21 mouse cellular contexts compared by ENCODE assay signal in genomic region chr14:101771336-101771735, GRCm38 (mm10). TPM values are rescaled to one million over a fixed set of nuclear protein-coding genes. Genes with fewer than 3 reads are reported as not detected.
DNase-seq lines count a peak whose midpoint lies in the region; ATAC-seq and TF ChIP-seq lines count a peak whose summit lies in the region.
"Had no signal": no experiment of that assay in that cellular context is flagged by ENCODE, and none has a peak within 500 bp of the region (broad histone marks: within the 10 kb centered on the region; RNA-seq: fewer than 3 reads in every experiment).

No protein-coding gene starts in this region.

- no peak overlapping the region for H3K9ac ChIP-seq in kidney, embryonic 15.5 days
- H3K9ac ChIP-seq: forebrain, postnatal 0 days; hindbrain, embryonic 13.5 days had no signal

- peak; percentile 28 for DNase-seq in kidney, adult 11 months
- peak; percentile 31 to 43 for DNase-seq in kidney, adult 8-10 months
- no peak for DNase-seq in kidney, postnatal 4 days
- DNase-seq: adrenal gland, adult 8-10 months; adrenal gland, postnatal 25 days; cerebellum, adult 18-20 months; cerebellum, adult 9-10 months; cerebellum, postnatal 14 days; forebrain, postnatal 0 days; gastrocnemius, adult 2 months; gastrocnemius, postnatal 14 days; heart, adult 11 months had no signal

- no peak for ATAC-seq in kidney, embryonic 15.5 days (replicated peaks; ENCODE audit: low FRiP score)
- ATAC-seq in cerebellum, adult (ENCODE audit: insufficient number of reproducible peaks, low FRiP score, low TSS enrichment), result no peak
- ATAC-seq: activated CD4-positive, CD25-positive, alpha-beta regulatory T cell, adult 4 months; forebrain, embryonic 14.5 days; forebrain, postnatal 0 days; hindbrain, embryonic 16.5 days had no signal

- H3K4me3 ChIP-seq in kidney, embryonic 15.5 days (replicated peaks), result no peak overlapping the region
- H3K4me3 ChIP-seq in embryonic fibroblast, embryonic 13.5 days (ENCODE audit: insufficient read depth, low read length), result no peak overlapping the region
- H3K4me3 ChIP-seq: gastrocnemius, adult 2 months; hindbrain, embryonic 13.5 days had no signal

- H3K27me3 ChIP-seq in kidney, embryonic 15.5 days, result no peaks in the 10 kb centered on the region
- H3K27me3 ChIP-seq: hindbrain, embryonic 13.5 days had no signal

- H3K9me3 ChIP-seq in kidney, embryonic 15.5 days (replicated peaks), result no peaks in the 10 kb centered on the region
- H3K9me3 ChIP-seq: hindbrain, embryonic 13.5 days had no signal

- no peak overlapping the region for H3K4me2 ChIP-seq in kidney, embryonic 15.5 days
- H3K4me2 ChIP-seq: heart, embryonic 11.5 days; hindbrain, embryonic 13.5 days had no signal

- H3K4me1 ChIP-seq in kidney, embryonic 15.5 days, result no peaks in the 10 kb centered on the region
- peaks cover 16% of the 10 kb centered on the region for H3K4me1 ChIP-seq in embryonic fibroblast, embryonic 13.5 days (ENCODE audit: control insufficient read depth, insufficient read depth, low read length)
- H3K4me1 ChIP-seq: hindbrain, embryonic 13.5 days had no signal

- no peaks in the 10 kb centered on the region for H3K36me3 ChIP-seq in kidney, embryonic 15.5 days
- H3K36me3 ChIP-seq: hindbrain, embryonic 13.5 days had no signal

- no peak for TF ChIP-seq CTCF in embryonic fibroblast, embryonic 13.5 days (IDR thresholded peaks at IDR 0.05; ENCODE audit: borderline replicate concordance, insufficient read depth, low read length)

- TF ChIP-seq POLR2A in embryonic fibroblast, embryonic 13.5 days (IDR thresholded peaks at IDR 0.05; ENCODE audit: low read depth, low read length), result no peak

- 89% methylated on average over 5 of the region's 5 CpGs for WGBS in kidney, embryonic 15.5 days

- no peak overlapping the region for H3K27ac ChIP-seq in kidney, embryonic 15.5 days
- peak overlapping the region; percentile 55; the same call in 1 of the 2 replicates for H3K27ac ChIP-seq in embryonic fibroblast, embryonic 13.5 days (ENCODE audit: insufficient read depth, low read length)
- H3K27ac ChIP-seq: gastrocnemius, adult 2 months; hindbrain, embryonic 13.5 days had no signal

RNA-seq across cellular contexts. Expression of gene Lmo7, which starts 41.6 kb away (rescaled TPM):
- 12.2 and 16.4 TPM in 2 replicates for polyA plus RNA-seq in kidney, embryonic 15.5 days (2015; fragmentation: Nextera tagmentation; extraction: Ambion mirVana)
- polyA plus RNA-seq in embryonic fibroblast, embryonic 13.5 days (2011; ENCODE audit: insufficient read length, low read depth, missing spikeins), result 61.2 and 61.5 TPM in 2 replicates

RNA-seq across cellular contexts. Expression of gene Gm9922, which starts 41.7 kb away (rescaled TPM):
- polyA plus RNA-seq in kidney, embryonic 15.5 days (2015; fragmentation: Nextera tagmentation; extraction: Ambion mirVana), result 3.1 and 3.5 TPM in 2 replicates
- 1.3 TPM in 1 of 2 replicates, not detected in the other for polyA plus RNA-seq in embryonic fibroblast, embryonic 13.5 days (2011; ENCODE audit: insufficient read length, low read depth, missing spikeins)
- polyA plus RNA-seq: activated CD4-positive, CD25-positive, alpha-beta regulatory T cell, adult 4 months; embryonic facial prominence, embryonic 11.5 days; forebrain, embryonic 14.5 days; hindbrain, embryonic 13.5 days had no signal

Comparison
In these comparisons a context has a peak if more than half of its experiments do, and no peak if none do; other contexts are left out.
1. DNase-seq: peak in kidney, adult 11 months (single experiment) and kidney, adult 8-10 months (2 of 2); none in kidney, postnatal 4 days (0 of 2).